Mouse (Mus musculus) T-helper 1 cell (primary cell): ENCODE results near the gene Ube2q2.

ENCODE experiments used
- in situ Hi-C: fragments of 300-600 bp; cut with MboI, MseI; formaldehyde crosslinking; loops from one replicate; pipeline ENCODE4 v1.15.1; 2025; ENCODE audit warnings: high pct_unique_total_duplicates

Gene Ube2q2

GRCm38 (mm10) chr9:55148854-55149498 is at the start of gene Ube2q2:
Ube2q2 (plus strand) TSS chr9:55148854.
- in situ Hi-C loops, result no loop called here

GRCm38 (mm10) chr9:55101117-55101516 is 47.5 kb upstream of the Ube2q2 start:
- in situ Hi-C loops, result no loop called here

- in situ Hi-C loops, result no loop called here
Measured at GRCm38 (mm10) chr9:55102186-55102835, 46.3 kb upstream of the Ube2q2 start.

GRCm38 (mm10) chr9:55102931-55103630 is 45.6 kb upstream of the Ube2q2 start:
- in situ Hi-C loops, result no loop called here

- in situ Hi-C loops, result loop anchor here (5.0 kb wide), 1 partner anchor 88 kb away; no protein-coding TSS in a partner anchor
Measured at GRCm38 (mm10) chr9:55110059-55110834, 38.4 kb upstream of the Ube2q2 start.

- in situ Hi-C loops, result loop anchor here (5.0 kb wide), 1 partner anchor 89 kb away; no protein-coding TSS in a partner anchor
Measured at GRCm38 (mm10) chr9:55110835-55111217, 37.8 kb upstream of the Ube2q2 start.

GRCm38 (mm10) chr9:55114752-55115151 is 33.9 kb upstream of the Ube2q2 start:
- in situ Hi-C loops, result loop anchor here (5.0 kb wide), 1 partner anchor 92 kb away; no protein-coding TSS in a partner anchor

GRCm38 (mm10) chr9:55117293-55118055 is 31.2 kb upstream of the Ube2q2 start:
- in situ Hi-C loops, result no loop called here

- in situ Hi-C loops, result no loop called here
Measured at GRCm38 (mm10) chr9:55122586-55122985, 26.1 kb upstream of the Ube2q2 start.

- in situ Hi-C loops, result no loop called here
Measured at GRCm38 (mm10) chr9:55125735-55126134, 22.9 kb upstream of the Ube2q2 start.

GRCm38 (mm10) chr9:55126295-55126694 is 22.4 kb upstream of the Ube2q2 start:
- in situ Hi-C loops, result no loop called here

GRCm38 (mm10) chr9:55131851-55132250 is 16.8 kb upstream of the Ube2q2 start:
- in situ Hi-C loops, result no loop called here

GRCm38 (mm10) chr9:55136576-55136975 is 12.1 kb upstream of the Ube2q2 start:
- in situ Hi-C loops, result no loop called here

- in situ Hi-C loops, result no loop called here
Measured at GRCm38 (mm10) chr9:55137112-55137511, 11.5 kb upstream of the Ube2q2 start.

GRCm38 (mm10) chr9:55139958-55140357 is 8.7 kb upstream of the Ube2q2 start:
- in situ Hi-C loops, result no loop called here

- in situ Hi-C loops, result no loop called here
Measured at GRCm38 (mm10) chr9:55149499-55150278, 1.0 kb downstream of the Ube2q2 start.

- in situ Hi-C loops, result no loop called here
Measured at GRCm38 (mm10) chr9:55150279-55150726, 1.6 kb downstream of the Ube2q2 start.

- in situ Hi-C loops, result no loop called here
Measured at GRCm38 (mm10) chr9:55151096-55151495, 2.4 kb downstream of the Ube2q2 start.

- in situ Hi-C loops, result no loop called here
Measured at GRCm38 (mm10) chr9:55152935-55153334, 4.3 kb downstream of the Ube2q2 start.
